Mouse (Mus musculus) heart, postnatal 14 days (tissue): ENCODE measurements around the gene Mrpl28. TPM values are rescaled to one million over a fixed set of nuclear protein-coding genes. Genes with fewer than 3 reads are reported as not detected.
A peak's percentile ranks its signal among the peaks of the same experiment; 100 is the strongest.
"Not testable (repeated sequence)": the region's sequence is repeated elsewhere in the genome, so short reads cannot be mapped to it uniquely, and the experiment has no call there.

Experiments
- DNase-seq, 2 experiments: peaks; one replicate each; pipeline ENCODE4 v3.0.0; 2021 to 2022
- intact Hi-C: fragments of 180-260 bp; cut with DNase I; formaldehyde crosslinking; loops from one replicate; pipeline ENCODE4 v1.15.1; 2025
- long read RNA-seq, 2 experiments: library from polyadenylated mRNA; stranded (forward); transcript quantifications; one replicate each; pipeline ENCODE4 v2.0.0; 2021
- total RNA-seq, 2 experiments: library from RNA; stranded (reverse); gene quantifications; 2 replicates each; pipeline ENCODE4 v1.2.3; 2021

Gene Mrpl28
- 100 to 1,000 TPM; 100 to 115 TPM for total RNA-seq
- long read RNA-seq, experiment 1, transcript Mrpl28-203 (5 exons, 1,002 nt) = minor isoform, 5 of 220 reads
- long read RNA-seq, experiment 1, transcript Mrpl28-201 (5 exons, 1,068 nt) = major isoform, 210 of 220 reads
- long read RNA-seq, experiment 1, partial matches to known transcripts = 2 of 220 reads
- long read RNA-seq, experiment 1, other reads (novel, unspliced or antisense) = 2 of 220 reads
- long read RNA-seq, experiment 2, transcript Mrpl28-201 (5 exons, 1,068 nt) = major isoform, 159 of 172 reads
- long read RNA-seq, experiment 2, partial matches to known transcripts = 5 of 172 reads
- long read RNA-seq, experiment 2, other reads (novel, unspliced or antisense) = 5 of 172 reads

- peak; percentile 93 to 94 for DNase-seq
- intact Hi-C loops = loop anchor here (5.0 kb wide), 1 partner anchor 119 kb away; the partner anchor contains the start of gene Fam234a
Observed at GRCm38 (mm10) chr17:26123267-26123684, at the start of gene Mrpl28. Gene Mrpl28, plus strand, starts transcription at chr17:26123500.

- intact Hi-C loops = no loop called here
- DNase-seq = no peak
Observed at GRCm38 (mm10) chr17:26075246-26075645, 48.1 kb upstream of the Mrpl28 start.

- no peak for DNase-seq
- intact Hi-C loops = no loop called here
Observed at GRCm38 (mm10) chr17:26078851-26079250, 44.4 kb upstream of the Mrpl28 start.

GRCm38 (mm10) chr17:26080867-26081266, 42.4 kb upstream of the Mrpl28 start:
- intact Hi-C loops = no loop called here
- no peak for DNase-seq

- intact Hi-C loops = no loop called here
- no peak for DNase-seq
Observed at GRCm38 (mm10) chr17:26087059-26087564, 36.2 kb upstream of the Mrpl28 start.

GRCm38 (mm10) chr17:26089905-26090632, 33.2 kb upstream of the Mrpl28 start, which contains the start of gene Decr2:
Gene Decr2, minus strand, starts transcription at chr17:26090337.
- intact Hi-C loops = loop anchor here (1.0 to 5.0 kb wide), 4 partner anchors 19 to 198 kb away; no protein-coding TSS in a partner anchor
- peak; percentile 84 to 91 for DNase-seq

- no peak for DNase-seq
- intact Hi-C loops = loop anchor here (5.0 kb wide), 1 partner anchor 202 kb away; no protein-coding TSS in a partner anchor
Observed at GRCm38 (mm10) chr17:26094531-26095110, 28.7 kb upstream of the Mrpl28 start.

- DNase-seq = peak; percentile 48 to 53
Observed at GRCm38 (mm10) chr17:26095121-26095740, 28.1 kb upstream of the Mrpl28 start, which contains the start of gene Nme4. Gene Nme4, minus strand, starts transcription at chr17:26095602.

GRCm38 (mm10) chr17:26098461-26098860, 24.8 kb upstream of the Mrpl28 start:
- intact Hi-C loops = no loop called here
- DNase-seq = no peak

More at GRCm38 (mm10) chr17:26095121-26095740, 28.1 kb upstream of the Mrpl28 start, which contains the start of gene Nme4:
- intact Hi-C loops = no loop called here

- intact Hi-C loops, DNase-seq: not testable (repeated sequence)
Observed at GRCm38 (mm10) chr17:26099316-26099715, 24.0 kb upstream of the Mrpl28 start.

- DNase-seq = no peak
Observed at GRCm38 (mm10) chr17:26100166-26100565, 23.1 kb upstream of the Mrpl28 start.

GRCm38 (mm10) chr17:26101478-26101877, 21.8 kb upstream of the Mrpl28 start:
- DNase-seq = no peak
- intact Hi-C loops = no loop called here

More at GRCm38 (mm10) chr17:26100166-26100565, 23.1 kb upstream of the Mrpl28 start:
- intact Hi-C loops = no loop called here

GRCm38 (mm10) chr17:26105619-26106018, 17.7 kb upstream of the Mrpl28 start:
- no peak for DNase-seq
- intact Hi-C loops = no loop called here

GRCm38 (mm10) chr17:26110156-26110555, 13.1 kb upstream of the Mrpl28 start:
- intact Hi-C loops = no loop called here
- no peak for DNase-seq

GRCm38 (mm10) chr17:26111024-26111423, 12.3 kb upstream of the Mrpl28 start:
- intact Hi-C loops = no loop called here
- DNase-seq = no peak

GRCm38 (mm10) chr17:26111722-26112121, 11.6 kb upstream of the Mrpl28 start:
- intact Hi-C loops = no loop called here
- no peak for DNase-seq

- DNase-seq = no peak
- intact Hi-C loops = no loop called here
Observed at GRCm38 (mm10) chr17:26112751-26113150, 10.5 kb upstream of the Mrpl28 start.

GRCm38 (mm10) chr17:26113181-26113948, 9.9 kb upstream of the Mrpl28 start, which contains the start of gene Tmem8:
Gene Tmem8, plus strand, starts transcription at chr17:26113299.
- intact Hi-C loops = no loop called here
- DNase-seq = peak; percentile 62 to 66

- intact Hi-C loops = no loop called here
- no peak for DNase-seq
Observed at GRCm38 (mm10) chr17:26114061-26114460, 9.2 kb upstream of the Mrpl28 start.
